Mouse (Mus musculus) olfactory bulb, adult 2 months (tissue): ENCODE measurements at regions not wholly inside any gene's neighbourhood (a gene's known extent, or its start where the extent isn't known, plus 50 kb on each side); places are given as distances from the start of the nearest gene placed in this dataset.
"Not testable (repeated sequence)": the region's sequence is repeated elsewhere in the genome, so short reads cannot be mapped to it uniquely, and the experiment has no call there.

Experiments
- CTCF ChIP-seq: fragments of 200-500 bp; IDR thresholded peaks from 2 replicates; pipeline ENCODE4 v1.5.1; 2012; ENCODE audit warnings: low read depth, mild to moderate bottlenecking, low read length, moderate library complexity; ENCODE audit not compliant: insufficient read depth
- POLR2A ChIP-seq: fragments of 200-500 bp; IDR thresholded peaks from 2 replicates; pipeline ENCODE4 v1.6.1; 2012; ENCODE audit warnings: mild to moderate bottlenecking, low read depth, low read length, moderate library complexity; ENCODE audit not compliant: insufficient read depth

GRCm38 (mm10) chr13:25601351-25601750 lies 331.0 kb upstream of the Nrsn1 start:
- TF ChIP-seq POLR2A, CTCF: not testable (repeated sequence)
